Mouse (Mus musculus) erythroblast, embryonic 14.5 days (primary cell): ENCODE results near the gene Dhrs3. TPM values are rescaled to one million over a fixed set of nuclear protein-coding genes. Genes with fewer than 3 reads are reported as not detected.

Experiments used
- H3K27me3 ChIP-seq: 2 replicates; pipeline ENCODE4 v1.6.1; 2012; ENCODE audit warnings: inconsistent platforms; ENCODE audit not compliant: control insufficient read depth
- H3K36me3 ChIP-seq: 2 replicates; pipeline ENCODE4 v1.6.1; 2012; ENCODE audit warnings: mild to moderate bottlenecking, inconsistent platforms; ENCODE audit not compliant: control insufficient read depth
- H3K4me1 ChIP-seq: 2 replicates; pipeline ENCODE4 v1.6.1; 2012; ENCODE audit warnings: inconsistent platforms; ENCODE audit not compliant: control insufficient read depth
- H3K4me3 ChIP-seq: replicated peaks from 2 replicates; pipeline ENCODE3; 2012; ENCODE audit warnings: moderate library complexity, mild to moderate bottlenecking, inconsistent platforms
- H3K9me3 ChIP-seq: 2 replicates; pipeline ENCODE4 v1.6.1; 2012; ENCODE audit warnings: low read length, inconsistent platforms, mixed read lengths; ENCODE audit not compliant: control insufficient read depth
- GATA1 ChIP-seq: IDR thresholded peaks from 2 replicates; pipeline ENCODE4 v1.6.1; 2012; ENCODE audit warnings: low read length, inconsistent platforms, mixed read lengths
- TAL1 ChIP-seq: IDR thresholded peaks from 3 replicates; pipeline ENCODE4 v1.6.1; 2012; ENCODE audit warnings: low read length, inconsistent platforms, mixed read lengths
- polyA plus RNA-seq: library from polyadenylated mRNA; stranded (reverse); fragments of >175 nt; gene quantifications from 2 replicates; pipeline ENCODE4 v1.2.3, GENCODE M21; 2012

Gene Dhrs3
- polyA plus RNA-seq, 1 experiment = 0.31 TPM

- H3K4me1 ChIP-seq = peaks cover 13% of the 10 kb centered on the region
- H3K9me3 ChIP-seq = no peaks in the 10 kb centered on the region
- H3K36me3 ChIP-seq = no peaks in the 10 kb centered on the region
- H3K27me3 ChIP-seq = peaks cover 5% of the 10 kb centered on the region
- TF ChIP-seq GATA1 = no peak
- no peak for TF ChIP-seq TAL1
- no peak overlapping the region for H3K4me3 ChIP-seq
Observed at GRCm38 (mm10) chr4:144957186-144957585, 64.6 kb downstream of the Dhrs3 start.

GRCm38 (mm10) chr4:144957721-144958120 lies 65.1 kb downstream of the Dhrs3 start:
- TF ChIP-seq GATA1 (no peak), TAL1 (no peak)
- H3K9me3 ChIP-seq = no peaks in the 10 kb centered on the region
- H3K36me3 ChIP-seq = no peaks in the 10 kb centered on the region
- peaks cover 11% of the 10 kb centered on the region for H3K4me1 ChIP-seq
- H3K27me3 ChIP-seq = peaks cover 5% of the 10 kb centered on the region
- no peak overlapping the region for H3K4me3 ChIP-seq

- TF ChIP-seq GATA1 (no peak), TAL1 (no peak)
- no peaks in the 10 kb centered on the region for H3K9me3 ChIP-seq
Observed at GRCm38 (mm10) chr4:144960188-144960904, 67.7 kb downstream of the Dhrs3 start.

GRCm38 (mm10) chr4:144961232-144961631 lies 68.6 kb downstream of the Dhrs3 start:
- Histone ChIP-seq H3K9me3 (no peaks in the 10 kb centered on the region), H3K4me1 (peaks cover 1% of the 10 kb centered on the region; the same call in 1 of the 2 replicates), H3K36me3 (no peaks in the 10 kb centered on the region), H3K27me3 (peaks cover 5% of the 10 kb centered on the region), H3K4me3 (no peak overlapping the region)
- TF ChIP-seq TAL1 (no peak), GATA1 (no peak)

More at GRCm38 (mm10) chr4:144960188-144960904, 67.7 kb downstream of the Dhrs3 start:
- no peak overlapping the region for H3K4me3 ChIP-seq
- no peaks in the 10 kb centered on the region for H3K36me3 ChIP-seq
- H3K27me3 ChIP-seq = peaks cover 5% of the 10 kb centered on the region
- H3K4me1 ChIP-seq = peaks cover 3% of the 10 kb centered on the region; the same call in 1 of the 2 replicates

- Histone ChIP-seq H3K27me3 (peaks cover 5% of the 10 kb centered on the region), H3K4me3 (no peak overlapping the region), H3K4me1 (peaks cover 1% of the 10 kb centered on the region; the same call in 1 of the 2 replicates), H3K9me3 (no peaks in the 10 kb centered on the region), H3K36me3 (no peaks in the 10 kb centered on the region)
- no peak for TF ChIP-seq TAL1
- no peak for TF ChIP-seq GATA1
Observed at GRCm38 (mm10) chr4:144961696-144962095, 69.1 kb downstream of the Dhrs3 start.

- Histone ChIP-seq H3K36me3 (peaks cover 3% of the 10 kb centered on the region; the same call in 1 of the 2 replicates), H3K4me1 (peaks cover 1% of the 10 kb centered on the region; the same call in 1 of the 2 replicates), H3K9me3 (no peaks in the 10 kb centered on the region), H3K27me3 (no peaks in the 10 kb centered on the region), H3K4me3 (no peak overlapping the region)
- TF ChIP-seq GATA1 = no peak
- TF ChIP-seq TAL1 = no peak
Observed at GRCm38 (mm10) chr4:144965255-144965654, 72.6 kb downstream of the Dhrs3 start.

- Histone ChIP-seq H3K9me3 (no peaks in the 10 kb centered on the region), H3K27me3 (no peaks in the 10 kb centered on the region), H3K4me1 (0 out of 2 replicates have a peak, but pooled peaks cover 2% of the 10 kb centered on the region), H3K36me3 (peaks cover 12% of the 10 kb centered on the region), H3K4me3 (no peak overlapping the region)
- no peak for TF ChIP-seq TAL1
- TF ChIP-seq GATA1 = no peak
Observed at GRCm38 (mm10) chr4:144968371-144968770, 75.7 kb downstream of the Dhrs3 start.

GRCm38 (mm10) chr4:144969030-144969429 lies 76.4 kb downstream of the Dhrs3 start:
- H3K4me3 ChIP-seq = no peak overlapping the region
- H3K9me3 ChIP-seq = no peaks in the 10 kb centered on the region
- 0 out of 2 replicates have a peak, but pooled peaks cover 2% of the 10 kb centered on the region for H3K4me1 ChIP-seq
- peaks cover 15% of the 10 kb centered on the region for H3K36me3 ChIP-seq
- no peak for TF ChIP-seq TAL1
- no peak for TF ChIP-seq GATA1
- H3K27me3 ChIP-seq = no peaks in the 10 kb centered on the region

GRCm38 (mm10) chr4:144971048-144971447 lies 78.4 kb downstream of the Dhrs3 start:
- Histone ChIP-seq H3K9me3 (no peaks in the 10 kb centered on the region), H3K4me3 (no peak overlapping the region), H3K36me3 (peaks cover 31% of the 10 kb centered on the region), H3K27me3 (no peaks in the 10 kb centered on the region), H3K4me1 (peaks cover 2% of the 10 kb centered on the region; the same call in 1 of the 2 replicates)
- TF ChIP-seq TAL1 = no peak
- TF ChIP-seq GATA1 = no peak
